Mouse (Mus musculus): Measurements from ENCODE around the gene Glis2. TPM values are rescaled to one million over a fixed set of nuclear protein-coding genes. Genes with fewer than 3 reads are reported as not detected.

Gene Glis2
- polyA plus RNA-seq, 1 experiment from 2014 or later, result 31.0 TPM

DNA sequence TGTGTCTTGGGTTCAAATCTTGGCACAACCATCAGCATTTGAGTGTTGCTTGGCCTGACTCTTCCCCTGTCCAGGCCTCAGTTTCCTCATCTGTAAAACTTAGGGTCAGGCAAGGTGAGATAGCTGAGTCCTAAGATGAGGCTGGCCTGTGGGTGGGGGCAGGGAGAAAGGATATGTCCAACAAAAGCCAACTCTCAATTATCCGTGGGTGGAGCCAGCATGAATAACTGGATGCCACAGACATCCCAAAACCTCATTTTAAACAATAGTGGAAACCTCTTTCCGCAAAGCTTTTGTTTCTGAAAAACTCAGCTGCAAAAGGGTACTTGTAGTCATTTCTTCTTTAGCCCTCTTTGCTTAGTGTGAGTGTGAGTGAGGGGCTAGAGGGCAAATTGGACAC is 2.3 kb downstream of the Glis2 start:
- ATAC-seq (replicated peaks; ENCODE audit: low FRiP score, low TSS enrichment, low read depth) (no peak), DNase-seq (ENCODE audit: low spot score) (no peak)
- no peaks in the 10 kb centered on the region for H3K9me3 ChIP-seq (ENCODE audit: control insufficient read depth, low read length)
- WGBS, result 56% methylated on average over 2 of the region's 2 CpGs
- H3K4me1 ChIP-seq (replicated peaks; ENCODE audit: control insufficient read depth, insufficient read depth, low read length), result peaks cover 73% of the 10 kb centered on the region
- peak overlapping the region; percentile 100 for H3K4me2 ChIP-seq (ENCODE audit: low read length)
- no peak overlapping the region for H3K9ac ChIP-seq (ENCODE audit: low read length)
- peak overlapping the region; percentile 44; the same call in 1 of the 2 replicates for H3K27ac ChIP-seq (ENCODE audit: low read depth)
- no peaks in the 10 kb centered on the region for H3K27me3 ChIP-seq (replicated peaks; ENCODE audit: control insufficient read depth, insufficient read depth, low read length)
- 0 out of 2 replicates have a peak overlapping the region, but pooled peaks have one; percentile 87 for H3K4me3 ChIP-seq (ENCODE audit: low read depth, low read length)
- H3K36me3 ChIP-seq (ENCODE audit: control insufficient read depth, insufficient read depth, low read length), result no peaks in the 10 kb centered on the region

DNA sequence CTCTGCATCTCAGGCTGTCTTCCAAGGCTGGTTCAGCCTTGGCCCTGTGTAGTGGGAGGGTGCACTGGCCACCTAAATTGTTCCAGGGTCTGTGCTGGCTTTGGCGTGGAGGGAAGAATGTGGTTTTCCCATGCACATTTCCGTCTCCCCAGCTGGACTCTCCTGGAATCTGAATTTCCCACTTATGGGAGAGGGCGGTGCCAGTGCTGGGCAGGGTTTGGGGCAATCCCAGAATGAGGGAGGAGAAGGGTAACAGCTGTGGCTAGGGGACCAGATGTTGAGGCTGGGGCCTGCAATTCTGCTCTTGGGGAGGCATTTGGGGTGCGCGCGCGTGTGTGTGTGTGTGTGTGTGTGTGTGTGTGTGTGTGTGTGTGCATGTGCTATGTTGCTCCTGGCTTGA is 2.8 kb downstream of the Glis2 start:
- Histone ChIP-seq H3K4me2 (ENCODE audit: low read length) (peak overlapping the region; percentile 100), H3K27me3 (replicated peaks; ENCODE audit: control insufficient read depth, insufficient read depth, low read length) (no peaks in the 10 kb centered on the region), H3K9me3 (ENCODE audit: control insufficient read depth, low read length) (no peaks in the 10 kb centered on the region), H3K36me3 (ENCODE audit: control insufficient read depth, insufficient read depth, low read length) (no peaks in the 10 kb centered on the region), H3K9ac (ENCODE audit: low read length) (no peak overlapping the region), H3K4me3 (ENCODE audit: low read depth, low read length) (no peak overlapping the region), H3K27ac (ENCODE audit: low read depth) (peak overlapping the region; percentile 44; the same call in 1 of the 2 replicates), H3K4me1 (replicated peaks; ENCODE audit: control insufficient read depth, insufficient read depth, low read length) (peaks cover 73% of the 10 kb centered on the region)
- DNase-seq (ENCODE audit: low spot score), result no peak
- 48% methylated on average over 7 of the region's 7 CpGs for WGBS
- no peak for ATAC-seq (replicated peaks; ENCODE audit: low FRiP score, low TSS enrichment, low read depth)

DNA sequence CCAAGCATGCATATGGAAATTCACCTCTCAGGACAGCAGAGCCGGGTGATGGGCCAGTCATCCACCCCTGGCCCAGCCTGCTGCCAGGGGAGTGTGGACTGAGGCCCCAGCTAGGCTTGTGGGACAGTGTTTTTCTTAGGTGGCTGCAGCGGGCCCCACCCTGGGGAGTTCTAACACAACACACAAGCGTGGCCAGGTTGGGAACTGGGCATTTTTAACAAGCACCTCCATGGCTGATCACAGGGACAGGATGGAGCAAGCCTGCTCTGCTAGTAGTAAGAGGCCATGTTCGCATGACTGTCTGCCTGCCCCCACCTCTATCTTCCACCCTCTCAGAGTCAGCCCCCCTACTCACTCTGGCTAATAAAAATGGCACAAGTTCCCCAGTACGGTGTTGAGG is 3.5 kb downstream of the Glis2 start:
- no peak overlapping the region for H3K4me3 ChIP-seq (ENCODE audit: low read depth, low read length)
- H3K27me3 ChIP-seq (replicated peaks; ENCODE audit: control insufficient read depth, insufficient read depth, low read length), result no peaks in the 10 kb centered on the region
- no peaks in the 10 kb centered on the region for H3K36me3 ChIP-seq (ENCODE audit: control insufficient read depth, insufficient read depth, low read length)
- H3K4me2 ChIP-seq (ENCODE audit: low read length), result peak overlapping the region; percentile 100; the same call in 1 of the 2 replicates
- WGBS, result 58% methylated on average over 5 of the region's 5 CpGs
- H3K9me3 ChIP-seq (ENCODE audit: control insufficient read depth, low read length), result no peaks in the 10 kb centered on the region
- 0 out of 2 replicates have a peak overlapping the region, but pooled peaks have one; percentile 16 for H3K27ac ChIP-seq (ENCODE audit: low read depth)
- DNase-seq (ENCODE audit: low spot score) (no peak), ATAC-seq (replicated peaks; ENCODE audit: low FRiP score, low TSS enrichment, low read depth) (no peak)
- H3K9ac ChIP-seq (ENCODE audit: low read length), result 0 out of 2 replicates have a peak overlapping the region, but pooled peaks have one; percentile 10
- peaks cover 73% of the 10 kb centered on the region for H3K4me1 ChIP-seq (replicated peaks; ENCODE audit: control insufficient read depth, insufficient read depth, low read length)

DNA sequence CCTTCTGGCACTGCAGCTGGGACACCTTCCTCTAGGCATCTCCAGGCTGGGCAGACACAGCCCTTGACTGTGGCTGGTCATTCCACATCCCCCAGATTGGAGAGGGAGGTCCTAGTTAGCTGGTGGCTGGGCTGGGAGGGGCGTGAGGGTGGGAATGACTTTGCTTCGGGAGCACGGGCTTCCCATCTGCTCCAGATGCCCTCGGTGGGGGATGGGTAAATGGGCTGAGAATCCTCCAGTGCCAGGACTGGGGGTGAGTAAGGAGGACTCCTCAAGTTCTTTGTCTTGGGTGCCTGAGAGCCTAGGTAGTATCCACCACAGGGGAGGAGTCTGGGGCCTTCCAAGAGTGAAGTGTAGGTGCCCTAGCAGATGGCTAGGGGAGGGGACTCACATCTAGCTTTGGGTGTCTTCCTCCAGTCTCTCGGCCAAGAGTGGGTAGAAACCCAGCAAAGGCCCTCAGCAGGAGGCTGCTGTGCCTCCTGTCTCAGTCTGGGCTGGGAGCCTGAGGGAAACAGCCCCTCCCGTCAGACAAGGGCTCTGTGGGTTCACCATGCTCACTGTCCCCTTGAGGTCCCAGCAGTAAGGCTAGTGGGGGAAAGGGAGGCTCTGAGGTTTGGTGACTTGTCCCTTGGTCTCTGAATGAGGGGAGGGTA is 4.5 kb downstream of the Glis2 start:
- Histone ChIP-seq H3K36me3 (ENCODE audit: control insufficient read depth, insufficient read depth, low read length) (no peaks in the 10 kb centered on the region), H3K27me3 (replicated peaks; ENCODE audit: control insufficient read depth, insufficient read depth, low read length) (no peaks in the 10 kb centered on the region), H3K9me3 (ENCODE audit: control insufficient read depth, low read length) (no peaks in the 10 kb centered on the region), H3K9ac (ENCODE audit: low read length) (0 out of 2 replicates have a peak overlapping the region, but pooled peaks have one; percentile 5), H3K4me1 (replicated peaks; ENCODE audit: control insufficient read depth, insufficient read depth, low read length) (peaks cover 83% of the 10 kb centered on the region), H3K4me2 (ENCODE audit: low read length) (peak overlapping the region; percentile 16; the same call in 1 of the 2 replicates), H3K27ac (ENCODE audit: low read depth) (peak overlapping the region; percentile 7; the same call in 1 of the 2 replicates), H3K4me3 (ENCODE audit: low read depth, low read length) (no peak overlapping the region)
- DNase-seq (ENCODE audit: low spot score) (no peak), ATAC-seq (replicated peaks; ENCODE audit: low FRiP score, low TSS enrichment, low read depth) (no peak)
- 21% methylated on average over 6 of the region's 6 CpGs for WGBS

DNA sequence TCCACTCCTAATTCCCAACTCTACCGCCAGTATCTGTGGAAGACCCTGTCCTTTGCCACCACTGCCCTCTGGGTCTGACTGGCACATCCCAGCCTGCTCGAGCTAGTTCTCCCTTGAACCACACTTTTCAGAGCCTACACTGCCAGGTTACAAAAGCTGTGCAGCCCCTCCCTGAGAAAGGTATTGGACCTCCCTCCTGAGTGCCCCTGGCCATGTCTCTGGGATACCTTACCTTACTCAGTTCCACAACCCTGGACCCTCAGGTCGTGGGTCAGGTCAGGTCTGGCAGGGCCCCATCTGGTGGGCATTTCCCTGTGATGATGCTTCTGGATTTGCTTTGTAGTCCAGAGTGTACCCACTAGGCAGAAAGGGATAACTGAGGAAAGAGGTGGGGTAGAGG is 5.1 kb downstream of the Glis2 start:
- H3K9ac ChIP-seq (ENCODE audit: low read length), result no peak overlapping the region
- DNase-seq (ENCODE audit: low spot score), result no peak
- H3K27me3 ChIP-seq (replicated peaks; ENCODE audit: control insufficient read depth, insufficient read depth, low read length), result no peaks in the 10 kb centered on the region
- no peaks in the 10 kb centered on the region for H3K9me3 ChIP-seq (ENCODE audit: control insufficient read depth, low read length)
- 77% methylated on average over 3 of the region's 3 CpGs for WGBS
- peaks cover 89% of the 10 kb centered on the region for H3K4me1 ChIP-seq (replicated peaks; ENCODE audit: control insufficient read depth, insufficient read depth, low read length)
- H3K27ac ChIP-seq (ENCODE audit: low read depth), result no peak overlapping the region; the same call in 1 of the 2 replicates
- no peaks in the 10 kb centered on the region for H3K36me3 ChIP-seq (ENCODE audit: control insufficient read depth, insufficient read depth, low read length)
- H3K4me2 ChIP-seq (ENCODE audit: low read length), result no peak overlapping the region
- ATAC-seq (replicated peaks; ENCODE audit: low FRiP score, low TSS enrichment, low read depth), result no peak
- H3K4me3 ChIP-seq (ENCODE audit: low read depth, low read length), result no peak overlapping the region

DNA sequence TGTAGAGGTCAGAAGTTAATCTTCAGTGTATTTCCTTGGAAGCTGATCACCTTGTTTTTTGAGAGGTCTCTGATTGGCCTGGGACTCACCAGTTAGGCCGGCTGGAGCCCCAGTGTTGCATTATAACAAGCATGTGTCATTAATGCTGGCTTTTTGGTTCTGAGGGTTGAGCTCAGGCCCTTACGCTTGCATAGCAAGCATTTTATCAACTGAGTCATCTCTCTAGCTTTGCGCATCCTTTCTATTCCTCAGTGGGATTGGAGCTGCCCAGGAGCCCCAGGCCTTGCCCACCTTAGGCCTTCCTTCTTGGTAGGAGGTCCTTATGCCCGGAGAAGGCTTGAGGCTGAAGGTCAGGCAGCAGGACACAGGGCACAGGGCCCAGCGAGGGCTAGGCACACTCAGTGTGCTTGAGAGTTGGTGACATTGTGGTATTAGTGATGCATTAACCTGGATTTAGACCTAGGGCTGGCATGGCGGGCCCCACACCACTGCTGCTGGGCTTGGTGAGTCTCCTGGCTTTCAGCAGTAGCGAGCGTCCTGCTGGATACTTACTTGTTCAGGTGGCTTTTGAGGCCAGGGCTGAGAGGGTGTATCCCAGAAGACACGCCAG is 6.3 kb downstream of the Glis2 start:
- Histone ChIP-seq H3K4me1 (replicated peaks; ENCODE audit: control insufficient read depth, insufficient read depth, low read length) (peaks cover 96% of the 10 kb centered on the region), H3K4me3 (ENCODE audit: low read depth, low read length) (no peak overlapping the region), H3K36me3 (ENCODE audit: control insufficient read depth, insufficient read depth, low read length) (no peaks in the 10 kb centered on the region), H3K27ac (ENCODE audit: low read depth) (no peak overlapping the region), H3K9ac (ENCODE audit: low read length) (no peak overlapping the region), H3K4me2 (ENCODE audit: low read length) (no peak overlapping the region), H3K9me3 (ENCODE audit: control insufficient read depth, low read length) (no peaks in the 10 kb centered on the region), H3K27me3 (replicated peaks; ENCODE audit: control insufficient read depth, insufficient read depth, low read length) (no peaks in the 10 kb centered on the region)
- WGBS, result 70% methylated on average over 9 of the region's 9 CpGs
- no peak for ATAC-seq (replicated peaks; ENCODE audit: low FRiP score, low TSS enrichment, low read depth)
- no peak for DNase-seq (ENCODE audit: low spot score)

DNA sequence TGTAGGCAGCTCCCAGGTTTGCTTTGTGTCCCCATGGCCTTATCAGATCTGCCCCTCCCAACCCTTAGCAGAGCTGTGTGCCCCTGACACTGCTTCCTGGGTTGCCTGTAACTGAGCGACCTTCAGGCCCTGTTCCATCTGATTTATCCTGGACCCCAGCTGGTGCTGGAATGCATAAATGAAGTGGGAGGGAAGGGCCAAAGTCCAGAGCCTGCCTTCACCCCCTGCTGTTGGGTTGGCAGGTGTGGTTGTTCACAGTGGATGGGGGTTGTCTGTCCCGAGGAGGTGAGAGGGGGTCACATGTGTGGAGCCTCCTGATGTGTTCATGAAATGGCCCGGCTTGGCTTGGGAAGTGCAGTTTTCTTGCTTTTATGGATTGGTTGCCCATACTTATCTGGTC is 7.7 kb downstream of the Glis2 start:
- ATAC-seq (replicated peaks; ENCODE audit: low FRiP score, low TSS enrichment, low read depth) (peak; percentile 29; the same call in 1 of the 2 replicates), DNase-seq (ENCODE audit: low spot score) (no peak)
- Histone ChIP-seq H3K27ac (ENCODE audit: low read depth) (peak overlapping the region; percentile 70), H3K4me3 (ENCODE audit: low read depth, low read length) (no peak overlapping the region), H3K4me1 (replicated peaks; ENCODE audit: control insufficient read depth, insufficient read depth, low read length) (peaks cover 96% of the 10 kb centered on the region), H3K9ac (ENCODE audit: low read length) (no peak overlapping the region), H3K4me2 (ENCODE audit: low read length) (no peak overlapping the region), H3K27me3 (replicated peaks; ENCODE audit: control insufficient read depth, insufficient read depth, low read length) (no peaks in the 10 kb centered on the region), H3K9me3 (ENCODE audit: control insufficient read depth, low read length) (no peaks in the 10 kb centered on the region), H3K36me3 (ENCODE audit: control insufficient read depth, insufficient read depth, low read length) (no peaks in the 10 kb centered on the region)
- WGBS, result 21% methylated on average over 3 of the region's 3 CpGs

DNA sequence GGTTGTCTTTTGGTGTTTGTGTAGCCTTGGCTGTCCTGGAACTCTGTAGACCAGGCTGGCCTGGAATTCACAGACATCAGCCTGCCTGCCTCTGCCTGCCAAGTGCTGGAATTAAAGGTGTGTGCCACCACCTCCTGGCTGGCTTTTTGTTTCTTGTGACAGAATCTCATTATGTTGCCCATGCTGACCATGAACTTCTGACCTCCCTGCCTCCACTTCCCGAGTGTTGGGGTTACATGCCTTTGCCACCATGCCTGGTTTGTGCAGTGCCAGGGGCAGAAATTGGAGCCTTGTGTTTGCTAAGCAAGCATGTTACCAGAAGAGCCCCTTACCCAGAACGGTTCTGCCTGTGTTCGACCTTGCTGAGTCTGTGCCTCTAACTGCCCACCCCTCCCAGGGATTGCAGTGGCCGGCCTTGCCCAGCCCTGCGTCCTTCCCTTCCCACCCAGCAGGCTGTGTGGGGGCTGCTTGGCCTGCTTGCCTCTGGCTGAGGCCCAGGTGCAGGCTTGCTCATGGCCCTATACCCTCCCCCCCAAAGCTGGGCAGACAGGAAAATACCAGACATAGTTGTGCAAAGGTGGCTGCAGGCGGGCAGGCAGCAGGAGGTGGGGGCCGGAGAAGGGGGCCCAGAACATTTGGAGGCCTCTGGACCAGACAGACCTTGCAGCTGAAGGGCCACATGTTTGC is 8.4 kb downstream of the Glis2 start:
- H3K4me2 ChIP-seq (ENCODE audit: low read length), result peak overlapping the region; percentile 26
- no peaks in the 10 kb centered on the region for H3K9me3 ChIP-seq (ENCODE audit: control insufficient read depth, low read length)
- peak overlapping the region; percentile 70 for H3K27ac ChIP-seq (ENCODE audit: low read depth)
- ATAC-seq (replicated peaks; ENCODE audit: low FRiP score, low TSS enrichment, low read depth) (no peak), DNase-seq (ENCODE audit: low spot score) (no peak)
- peak overlapping the region; percentile 22; the same call in 1 of the 2 replicates for H3K9ac ChIP-seq (ENCODE audit: low read length)
- H3K4me3 ChIP-seq (ENCODE audit: low read depth, low read length), result no peak overlapping the region
- 15% methylated on average over 7 of the region's 7 CpGs for WGBS
- no peaks in the 10 kb centered on the region for H3K27me3 ChIP-seq (replicated peaks; ENCODE audit: control insufficient read depth, insufficient read depth, low read length)
- H3K4me1 ChIP-seq (replicated peaks; ENCODE audit: control insufficient read depth, insufficient read depth, low read length), result peaks cover 95% of the 10 kb centered on the region
- H3K36me3 ChIP-seq (ENCODE audit: control insufficient read depth, insufficient read depth, low read length), result no peaks in the 10 kb centered on the region

Measured in intestine, embryonic 14.5 days (tissue).